Comparison of ENCODE assay signal across 11 mouse cellular contexts in the genomic region with DNA sequence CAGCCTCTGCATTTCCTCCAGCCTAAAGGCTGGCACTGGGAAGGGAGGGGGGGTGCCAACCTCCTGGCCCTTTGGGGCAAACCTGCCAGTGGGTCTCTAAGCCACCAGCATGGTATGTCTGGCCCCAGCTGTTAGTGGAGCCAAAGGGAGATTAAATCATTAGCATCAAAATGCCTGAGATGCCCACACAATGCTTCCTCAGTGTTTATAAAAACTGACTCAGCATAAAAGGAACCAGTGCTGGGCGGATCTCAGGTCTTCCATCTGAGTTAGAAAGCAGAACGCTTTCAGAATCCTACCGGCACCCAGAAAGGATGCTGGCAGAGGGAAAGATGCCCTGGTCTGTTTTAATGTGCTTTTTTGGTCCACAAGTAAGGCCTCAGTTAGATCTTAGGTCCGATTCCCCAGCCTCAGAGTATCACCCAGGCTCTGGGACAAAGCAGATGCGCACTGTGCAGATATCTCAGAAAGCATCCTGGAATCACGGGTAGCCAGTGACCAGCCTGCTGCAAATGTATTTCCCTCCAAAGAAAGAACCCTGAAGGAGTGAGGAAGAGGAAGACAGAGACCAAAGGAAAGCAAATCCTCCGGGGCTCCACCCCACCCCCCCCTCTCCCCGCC. TPM values are rescaled to one million over a fixed set of nuclear protein-coding genes. Genes with fewer than 3 reads are reported as not detected.
DNase-seq lines count a peak whose midpoint lies in the region; ATAC-seq and TF ChIP-seq lines count a peak whose summit lies in the region.
"Had no signal": no experiment of that assay in that cellular context is flagged by ENCODE, and none has a peak within 500 bp of the region (broad histone marks: within the 10 kb centered on the region; RNA-seq: fewer than 3 reads in every experiment).

No protein-coding gene starts in this region.

- TF ChIP-seq EP300 in MEL (IDR thresholded peaks at IDR 0.05; ENCODE audit: low read depth in 1 of 2, low read length in 2 of 2), result peak in 1 of 2 experiments; percentile 2; a peak in 1 of 4 replicates

- peaks cover 31 to 44% of the 10 kb centered on the region in 2 experiments for H3K4me1 ChIP-seq in MEL (ENCODE audit: control insufficient read depth in 1 of 2, insufficient read depth in 2 of 2, low read length in 2 of 2)
- H3K4me1 ChIP-seq in forebrain, embryonic 14.5 days (ENCODE audit: control insufficient read depth, insufficient read depth, low read length), result peaks cover 7% of the 10 kb centered on the region
- H3K4me1 ChIP-seq in liver, embryonic 15.5 days (replicated peaks), result peaks cover 49% of the 10 kb centered on the region

- intact Hi-C loops in left cerebral cortex, postnatal 10 days (cut with DNase I), result no loop called here

- ATAC-seq in forebrain, embryonic 14.5 days, result peak; percentile 76
- ATAC-seq in liver, embryonic 15.5 days (ENCODE audit: insufficient read depth), result 0 out of 2 replicates have a peak, but pooled peaks have one; percentile 2

- peak overlapping the region; percentile 68 for H3K27ac ChIP-seq in MEL (ENCODE audit: control insufficient read depth, low read depth, low read length)
- H3K27ac ChIP-seq in forebrain, embryonic 14.5 days (ENCODE audit: low read depth, low read length), result no peak overlapping the region
- peak overlapping the region; percentile 24 for H3K27ac ChIP-seq in liver, embryonic 15.5 days (replicated peaks)
- H3K27ac ChIP-seq: layer of hippocampus, adult 2 months had no signal

- H3K4me2 ChIP-seq in forebrain, embryonic 14.5 days (ENCODE audit: low read length), result peak overlapping the region; percentile 21; the same call in 1 of the 2 replicates
- H3K4me2 ChIP-seq in liver, embryonic 15.5 days, result peak overlapping the region; percentile 9; the same call in 1 of the 2 replicates
- H3K4me2 ChIP-seq: lung, embryonic 15.5 days had no signal

- no peak for TF ChIP-seq POLR2A in MEL (IDR thresholded peaks at IDR 0.05; ENCODE audit: control insufficient read depth in 1 of 2, insufficient read depth in 1 of 2, low read depth in 1 of 2, low read length in 2 of 2, poor library complexity in 1 of 2)

- H3K9me3 ChIP-seq in MEL (replicated peaks; ENCODE audit: insufficient read depth, low read length), result no peaks in the 10 kb centered on the region
- H3K9me3 ChIP-seq in forebrain, embryonic 14.5 days (replicated peaks; ENCODE audit: control insufficient read depth, low read length), result no peaks in the 10 kb centered on the region
- no peaks in the 10 kb centered on the region for H3K9me3 ChIP-seq in liver, embryonic 15.5 days (replicated peaks)
- H3K9me3 ChIP-seq: lung, embryonic 15.5 days had no signal

- no peaks in the 10 kb centered on the region for H3K79me2 ChIP-seq in MEL (ENCODE audit: control insufficient read depth, insufficient read depth, low read length, poor library complexity)

- DNase-seq in 416B (ENCODE audit: low read depth), result peak; percentile 35
- peak; percentile 64 for DNase-seq in MEL (ENCODE audit: low read depth, low spot score)
- peak; percentile 73 for DNase-seq in forebrain, embryonic 14.5 days (ENCODE audit: low spot score)
- no peak for DNase-seq in spleen, postnatal 36 days (ENCODE audit: low spot score in 2 of 2)
- DNase-seq in urinary bladder, postnatal 36 days (ENCODE audit: low spot score in 2 of 2), result no peak
- DNase-seq in left cerebral cortex, postnatal 10 days (ENCODE audit: extremely low spot score in 1 of 2, low spot score in 2 of 2), result no peak
- DNase-seq in frontal cortex, adult 2 months (ENCODE audit: extremely low spot score in 1 of 2, low spot score in 1 of 2), result no peak

- no peak for TF ChIP-seq CTCF in MEL (IDR thresholded peaks at IDR 0.05 in 2 of 3, conservative IDR thresholded peaks at IDR 0.05 in 1 of 3; ENCODE audit: control insufficient read depth in 1 of 3, insufficient read depth in 1 of 3, low read depth in 2 of 3, low read length in 3 of 3, poor library complexity in 1 of 3, severe bottlenecking in 1 of 3)

- no peaks in the 10 kb centered on the region for H3K27me3 ChIP-seq in MEL (ENCODE audit: control insufficient read depth in 1 of 2, insufficient read depth in 2 of 2, low read length in 2 of 2)
- no peaks in the 10 kb centered on the region for H3K27me3 ChIP-seq in forebrain, embryonic 14.5 days (replicated peaks; ENCODE audit: control insufficient read depth, insufficient read depth, low read length)
- H3K27me3 ChIP-seq in liver, embryonic 15.5 days, result no peaks in the 10 kb centered on the region
- H3K27me3 ChIP-seq: lung, embryonic 15.5 days had no signal

- H3K9ac ChIP-seq in MEL (ENCODE audit: control insufficient read depth, low read depth, low read length, poor library complexity, severe bottlenecking), result peak overlapping the region; percentile 15
- peak overlapping the region; percentile 53 for H3K9ac ChIP-seq in forebrain, embryonic 14.5 days (ENCODE audit: low read length)
- no peak overlapping the region for H3K9ac ChIP-seq in liver, embryonic 15.5 days
- H3K9ac ChIP-seq: lung, embryonic 15.5 days had no signal

- TF ChIP-seq RAD21 in MEL (IDR thresholded peaks at IDR 0.05; ENCODE audit: low read depth, low read length), result no peak

- H3K4me3 ChIP-seq in MEL (ENCODE audit: control insufficient read depth in 1 of 2, insufficient read depth in 1 of 2, low read depth in 2 of 2, low read length in 2 of 2), result peak overlapping the region; percentile 10 to 19
- no peak overlapping the region for H3K4me3 ChIP-seq in forebrain, embryonic 14.5 days (ENCODE audit: low read depth, low read length)
- no peak overlapping the region for H3K4me3 ChIP-seq in liver, embryonic 15.5 days (replicated peaks)
- H3K4me3 ChIP-seq: layer of hippocampus, adult 2 months; lung, embryonic 15.5 days had no signal

- H3K36me3 ChIP-seq in MEL (ENCODE audit: control insufficient read depth in 1 of 2, insufficient read depth in 2 of 2, low read length in 2 of 2), result peaks cover 0 to 35% of the 10 kb centered on the region in 2 experiments; a peak in 2 of 4 replicates
- H3K36me3 ChIP-seq in forebrain, embryonic 14.5 days (ENCODE audit: control insufficient read depth, insufficient read depth, low read length), result no peaks in the 10 kb centered on the region
- H3K36me3 ChIP-seq in liver, embryonic 15.5 days (replicated peaks), result no peaks in the 10 kb centered on the region
- H3K36me3 ChIP-seq: lung, embryonic 15.5 days had no signal

- WGBS in forebrain, embryonic 14.5 days, result 14% methylated on average over 8 of the region's 8 CpGs
- WGBS in liver, embryonic 15.5 days (ENCODE audit: insufficient replicate concordance), result 34% methylated on average over 8 of the region's 8 CpGs

TF ChIP-seq in MEL, 35 proteins besides CTCF, POLR2A, EP300 and RAD21:
- TF ChIP-seq TBP (IDR thresholded peaks at IDR 0.05; ENCODE audit: low read depth, low read length) (no peak), MXI1 (IDR thresholded peaks at IDR 0.05; ENCODE audit: low read depth, low read length) (no peak; the same call in 1 of the 2 replicates), ZKSCAN1 (IDR thresholded peaks at IDR 0.05; ENCODE audit: low read depth, low read length) (no peak), MAX (IDR thresholded peaks at IDR 0.05; ENCODE audit: low read length) (no peak), NRF1 (IDR thresholded peaks at IDR 0.05; ENCODE audit: insufficient read depth, low read depth, low read length, poor library complexity, severe bottlenecking) (no peak), POLR2AphosphoS2 (IDR thresholded peaks at IDR 0.05; ENCODE audit: low read length) (no peak), CHD1 (IDR thresholded peaks at IDR 0.05; ENCODE audit: low read depth, low read length) (peak; percentile 26; the same call in 1 of the 2 replicates), JUND (IDR thresholded peaks at IDR 0.05; ENCODE audit: low read depth, low read length) (no peak), SIN3A (IDR thresholded peaks at IDR 0.05; ENCODE audit: low read length) (no peak), MYC (IDR thresholded peaks at IDR 0.05; ENCODE audit: low read depth, low read length) (no peak), ZMIZ1 (IDR thresholded peaks at IDR 0.05; ENCODE audit: low read depth, low read length) (no peak), ETS1 (IDR thresholded peaks at IDR 0.05; ENCODE audit: low read depth, low read length) (peak; percentile 57), RCOR1 (IDR thresholded peaks at IDR 0.05; ENCODE audit: low read depth, low read length) (no peak), SMC3 (IDR thresholded peaks at IDR 0.05; ENCODE audit: low read depth, low read length) (no peak), NELFE (IDR thresholded peaks at IDR 0.05; ENCODE audit: low read depth, low read length) (0 out of 2 replicates have a peak, but pooled peaks have one; percentile 2), USF2 (IDR thresholded peaks at IDR 0.05; ENCODE audit: borderline replicate concordance in 1 of 2, insufficient read depth in 1 of 2, low read depth in 1 of 2, low read length in 2 of 2) (no peak), HCFC1 (IDR thresholded peaks at IDR 0.05; ENCODE audit: low read depth, low read length) (no peak), CHD2 (IDR thresholded peaks at IDR 0.05; ENCODE audit: low read length) (no peak), POLR2AphosphoS5 (IDR thresholded peaks at IDR 0.05; ENCODE audit: borderline replicate concordance, low read depth, low read length) (no peak), ZC3H11A (IDR thresholded peaks at IDR 0.05; ENCODE audit: low read depth, low read length) (no peak), MAFK (IDR thresholded peaks at IDR 0.05; ENCODE audit: borderline replicate concordance, low read depth, low read length) (peak; percentile 97), ELF1 (IDR thresholded peaks at IDR 0.05; ENCODE audit: low read depth, low read length) (no peak)

RNA-seq across cellular contexts. Expression of gene Armc2, which starts 53.3 kb away (rescaled TPM):
- total RNA-seq in MEL (2012; rRNA removed), result 0.07 and 0.08 TPM in 2 replicates
- polyA plus RNA-seq in MEL (2012; ENCODE audit: insufficient read depth in 1 of 2, insufficient read length in 2 of 2, low read depth in 1 of 2, low replicate concordance in 2 of 2, missing spikeins in 1 of 2), result under 1 TPM in 1 of 2 experiments, not detected in 1; 0.13 TPM
- polyA plus RNA-seq in forebrain, embryonic 14.5 days (2014; fragmentation: Nextera tagmentation; extraction: Ambion mirVana), result 9.2 and 12.3 TPM in 2 replicates
- polyA plus RNA-seq in liver, embryonic 15.5 days (2015; fragmentation: Nextera tagmentation; extraction: Ambion mirVana), result 0.06 and 0.08 TPM in 2 replicates
- total RNA-seq in left cerebral cortex, postnatal 10 days (2021), result 10 to 100 TPM; 15.2 to 15.8 TPM
- 11.6 and 15.1 TPM in 2 replicates for polyA plus RNA-seq in frontal cortex, adult 2 months (2012; rRNA removed)
- total RNA-seq: neutrophil, adult 5-6 weeks had no signal

Comparison
In these comparisons a context has a peak if more than half of its experiments do, and no peak if none do; other contexts are left out.
1. DNase-seq: peak in 416B (single experiment), MEL (single experiment) and forebrain, embryonic 14.5 days (single experiment); none in spleen, postnatal 36 days (0 of 2), urinary bladder, postnatal 36 days (0 of 2), left cerebral cortex, postnatal 10 days (0 of 2) and frontal cortex, adult 2 months (0 of 2).
2. H3K4me3 ChIP-seq: peak in MEL (2 of 2); none in forebrain, embryonic 14.5 days (single experiment) and liver, embryonic 15.5 days (single experiment).